Mouse (Mus musculus) spleen, postnatal 36 days (tissue): ENCODE results near the gene Mt1.

ENCODE experiments used
- DNase-seq, 2 experiments: peaks; one replicate each; pipeline ENCODE4 v3.0.0; 2022; ENCODE audit warnings: low spot score in 2 of 2, mixed read lengths in 1 of 2

Mt1 gene

DNA sequence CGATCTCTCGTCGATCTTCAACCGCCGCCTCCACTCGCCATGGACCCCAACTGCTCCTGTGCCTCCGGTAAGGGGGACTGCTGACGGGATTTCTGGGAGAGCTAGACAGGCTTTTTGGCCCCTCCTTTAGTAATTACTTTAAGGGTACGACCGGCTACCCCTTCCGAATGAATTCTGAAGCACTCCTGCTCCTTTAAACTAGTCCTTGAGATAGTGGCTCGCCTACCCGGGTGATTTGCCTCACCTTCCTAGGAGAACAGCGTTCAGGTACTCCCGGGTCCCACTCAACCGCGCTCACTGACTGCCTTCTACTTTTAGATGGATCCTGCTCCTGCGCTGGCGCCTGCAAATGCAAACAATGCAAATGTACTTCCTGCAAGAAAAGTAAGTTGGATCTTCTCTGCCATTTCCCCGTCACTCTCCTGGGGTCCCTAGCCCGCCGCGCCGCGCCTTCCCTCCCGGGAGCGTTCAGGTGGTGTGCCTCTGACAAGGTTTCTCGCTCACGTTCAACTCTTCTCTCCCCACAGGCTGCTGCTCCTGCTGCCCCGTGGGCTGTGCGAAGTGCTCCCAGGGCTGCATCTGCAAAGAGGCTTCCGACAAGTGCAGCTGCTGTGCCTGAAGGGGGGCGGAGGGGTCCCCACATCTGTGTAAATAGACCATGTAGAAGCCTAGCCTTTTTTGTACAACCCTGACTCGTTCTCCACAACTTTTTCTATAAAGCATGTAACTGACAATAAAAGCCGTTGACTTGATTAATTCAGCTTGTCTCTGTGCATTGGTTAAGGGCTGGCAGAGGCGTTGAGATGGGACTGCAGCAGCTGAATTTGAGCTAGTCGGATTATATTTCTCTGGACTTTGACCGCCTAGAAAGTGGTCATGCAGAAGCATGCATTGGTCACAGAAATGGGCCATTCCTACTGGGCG is 5.8 kb upstream of the Mt1 start:
- no peak for DNase-seq

DNA sequence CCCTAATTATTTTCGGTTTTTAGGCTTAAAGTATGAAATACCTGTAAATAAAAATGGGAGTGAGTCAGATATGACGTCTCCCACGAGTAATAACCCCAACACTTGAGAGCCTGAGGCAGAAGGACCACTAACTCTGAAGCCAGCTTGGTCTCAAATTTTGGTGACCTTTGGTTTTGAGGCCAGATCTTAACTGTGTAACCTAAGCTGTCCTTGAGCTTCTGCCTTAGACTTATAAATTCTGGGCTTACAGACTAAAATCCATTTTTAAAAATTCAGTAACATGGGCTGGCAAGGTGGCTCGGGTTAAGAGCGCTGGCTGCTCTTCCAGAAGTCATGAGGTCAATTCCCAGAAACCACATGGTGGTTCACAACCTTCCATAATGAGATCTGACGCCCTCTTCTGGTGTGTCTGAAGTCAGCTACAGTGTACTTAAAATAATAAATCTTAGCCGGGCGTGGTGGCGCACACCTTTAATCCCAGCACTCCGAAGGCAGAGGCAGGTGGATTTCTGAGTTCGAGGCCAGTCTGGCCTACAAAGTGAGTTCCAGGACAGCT is 5.0 kb upstream of the Mt1 start:
- no peak for DNase-seq

DNA sequence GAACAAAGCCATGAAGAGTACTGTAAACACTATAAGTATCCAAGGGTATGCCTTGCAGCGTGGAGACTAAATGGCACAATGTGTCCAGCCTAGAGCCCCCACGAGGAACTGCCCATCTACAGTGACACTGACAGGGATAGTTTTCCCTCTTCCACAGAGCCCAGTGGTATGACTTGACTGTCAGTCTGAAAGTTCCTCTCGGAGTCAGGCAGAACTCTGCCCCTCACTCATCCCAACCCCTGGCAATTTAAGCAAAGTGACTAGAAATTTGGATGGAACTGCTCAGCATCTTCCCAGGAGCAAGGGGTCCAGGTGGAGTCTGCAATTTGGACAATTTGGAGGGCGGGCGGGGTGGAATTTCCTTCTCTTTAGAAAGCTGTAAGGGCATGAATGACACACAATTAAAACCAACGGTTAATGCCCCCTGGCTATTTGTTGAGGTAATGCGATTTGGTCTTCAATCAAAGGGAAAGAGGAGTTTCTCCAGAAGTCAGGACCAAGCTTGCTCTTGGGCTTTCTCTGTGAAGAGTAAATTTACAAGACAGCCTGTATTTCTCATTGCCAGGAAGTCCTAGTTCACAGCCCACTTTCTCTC is 4.2 kb upstream of the Mt1 start:
- DNase-seq: no peak

DNA sequence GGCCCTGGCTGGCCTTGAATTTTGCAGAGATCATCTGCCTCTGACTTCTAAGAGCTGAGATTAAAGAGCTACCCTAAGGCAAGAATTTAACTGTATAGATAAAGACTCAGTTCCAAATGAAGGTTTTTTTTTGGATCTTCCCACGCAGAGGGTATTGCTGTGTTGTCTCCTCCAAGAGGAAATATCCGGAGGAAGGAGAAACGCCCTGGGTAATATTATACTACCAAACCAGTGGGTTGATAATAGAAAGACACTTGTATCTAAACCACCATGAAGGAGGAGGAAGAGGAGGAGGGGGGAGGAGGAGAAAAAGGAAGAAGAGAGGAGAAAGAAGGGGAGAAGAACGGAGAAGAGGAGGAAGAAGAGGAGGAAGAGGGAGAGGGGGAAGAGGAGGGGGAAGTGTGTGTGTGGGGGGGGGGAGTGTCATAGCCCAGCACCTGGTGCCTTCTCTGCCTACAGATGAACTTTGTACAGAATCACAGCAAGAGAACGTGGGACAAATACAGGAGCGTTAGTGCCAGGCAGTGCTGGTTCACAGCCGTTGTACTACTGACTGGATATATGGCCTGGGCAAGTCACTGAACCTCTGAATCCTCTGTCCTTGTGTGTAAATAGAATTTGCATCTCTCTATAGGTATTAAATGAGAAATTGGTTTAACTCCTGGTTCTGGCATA is 1.0 kb upstream of the Mt1 start:
- no peak for DNase-seq

DNA sequence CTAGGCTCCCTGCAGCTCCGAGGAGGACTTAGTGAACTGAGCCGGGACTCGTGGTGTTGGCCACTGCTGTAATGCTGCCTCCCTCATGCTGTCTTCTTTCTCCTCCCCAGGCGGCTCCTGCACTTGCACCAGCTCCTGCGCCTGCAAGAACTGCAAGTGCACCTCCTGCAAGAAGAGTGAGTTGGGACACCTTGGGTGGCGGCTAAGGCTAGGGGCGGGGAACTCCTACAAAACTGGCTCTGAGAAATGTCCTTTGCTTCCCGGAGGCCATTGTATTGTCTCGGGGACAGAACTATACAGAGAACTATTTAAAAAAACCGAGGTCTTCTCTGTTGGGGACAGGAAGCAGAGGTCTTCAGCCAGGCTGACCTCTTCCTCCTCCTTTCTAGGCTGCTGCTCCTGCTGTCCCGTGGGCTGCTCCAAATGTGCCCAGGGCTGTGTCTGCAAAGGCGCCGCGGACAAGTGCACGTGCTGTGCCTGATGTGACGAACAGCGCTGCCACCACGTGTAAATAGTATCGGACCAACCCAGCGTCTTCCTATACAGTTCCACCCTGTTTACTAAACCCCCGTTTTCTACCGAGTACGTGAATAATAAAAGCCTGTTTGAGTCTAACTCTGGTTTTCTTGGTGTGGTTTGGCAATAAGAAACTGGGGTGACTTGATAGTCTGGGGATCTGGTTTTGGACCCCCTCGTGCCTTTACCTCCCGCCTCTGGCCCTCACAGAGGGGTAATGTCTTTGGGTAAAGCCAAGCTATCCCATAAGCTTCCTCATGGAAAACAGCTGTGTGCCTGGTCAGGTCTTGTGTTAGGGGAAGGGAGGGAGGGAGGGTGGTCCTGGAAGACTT is 1.1 kb downstream of the Mt1 start:
- DNase-seq: no peak

DNA sequence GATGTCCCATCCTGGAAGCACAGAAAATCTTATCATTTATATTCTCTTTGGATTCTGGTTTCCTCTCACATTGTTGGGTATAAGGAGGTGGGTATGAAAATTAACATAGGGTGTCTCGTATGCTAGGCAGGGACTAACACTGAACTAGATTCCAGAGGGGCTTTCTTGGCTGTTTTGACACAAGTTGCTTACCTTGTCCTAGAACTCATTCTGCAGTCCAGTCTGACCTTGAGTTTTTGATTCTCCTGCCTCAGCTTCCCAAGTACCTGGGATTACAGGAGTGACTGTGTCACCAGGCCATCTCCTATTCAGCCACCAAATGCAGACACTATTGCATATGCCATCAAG is 1.7 kb downstream of the Mt1 start:
- DNase-seq: no peak

DNA sequence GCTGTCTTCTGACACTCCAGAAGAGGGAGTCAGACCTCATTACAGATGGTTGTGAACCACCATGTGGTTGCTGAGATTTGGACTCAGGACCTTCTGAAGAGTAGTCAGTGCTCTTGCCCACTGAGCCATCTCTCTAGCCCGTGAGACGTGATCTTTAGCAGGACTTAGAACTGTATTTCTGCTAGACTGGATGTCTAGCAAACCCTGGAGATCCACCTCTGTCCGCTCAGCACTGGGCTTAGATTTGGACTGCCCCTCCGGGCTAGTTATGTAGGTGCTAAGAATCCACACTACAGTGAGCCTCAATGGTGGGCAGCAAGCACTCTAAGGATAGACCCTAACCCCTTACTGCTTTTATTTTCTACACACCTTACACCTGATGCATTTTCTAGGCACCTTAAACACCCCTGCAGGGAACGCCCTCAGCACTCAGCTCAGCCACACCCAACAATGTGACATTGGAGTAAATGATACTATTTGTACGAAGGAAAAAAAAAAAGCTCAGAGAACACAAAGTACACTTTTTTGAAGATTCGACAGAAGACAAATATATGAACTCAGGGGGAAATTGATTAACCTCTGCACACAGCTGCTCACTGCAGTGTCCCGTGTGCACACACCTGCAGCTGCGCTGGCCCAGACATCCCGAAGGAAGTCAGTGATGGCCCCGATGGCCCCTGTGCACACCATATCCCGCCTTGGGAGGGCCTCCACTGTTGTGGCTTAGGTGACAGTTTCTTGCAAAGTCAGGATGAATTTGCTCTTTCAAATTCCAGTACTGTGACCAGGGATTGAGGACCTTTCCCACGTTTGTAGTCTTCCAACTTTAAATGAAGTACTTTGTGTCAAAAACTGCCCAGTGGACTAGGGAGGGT is 3.4 kb downstream of the Mt1 start:
- no peak for DNase-seq

DNA sequence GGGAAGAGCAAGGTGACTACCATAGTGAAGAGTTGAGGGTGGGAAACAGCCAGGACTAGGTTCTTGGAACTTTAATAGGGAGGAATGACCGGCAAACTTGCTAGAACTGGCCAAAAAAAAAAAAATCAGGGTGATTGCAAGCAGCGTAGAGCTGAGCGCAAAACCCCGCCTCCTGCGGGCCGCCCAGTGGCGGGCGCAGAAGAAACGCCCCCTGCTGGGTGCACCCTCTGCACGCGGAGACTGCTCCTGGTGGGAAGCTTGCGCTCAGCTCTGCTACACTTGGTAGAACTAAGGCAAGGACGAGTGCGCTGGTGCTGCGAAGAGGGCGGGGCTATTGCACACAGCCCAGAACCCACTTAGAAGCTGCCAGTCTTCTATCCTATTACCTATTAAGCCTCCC is 4.2 kb downstream of the Mt1 start:
- peak; percentile 61 to 63 for DNase-seq

DNA sequence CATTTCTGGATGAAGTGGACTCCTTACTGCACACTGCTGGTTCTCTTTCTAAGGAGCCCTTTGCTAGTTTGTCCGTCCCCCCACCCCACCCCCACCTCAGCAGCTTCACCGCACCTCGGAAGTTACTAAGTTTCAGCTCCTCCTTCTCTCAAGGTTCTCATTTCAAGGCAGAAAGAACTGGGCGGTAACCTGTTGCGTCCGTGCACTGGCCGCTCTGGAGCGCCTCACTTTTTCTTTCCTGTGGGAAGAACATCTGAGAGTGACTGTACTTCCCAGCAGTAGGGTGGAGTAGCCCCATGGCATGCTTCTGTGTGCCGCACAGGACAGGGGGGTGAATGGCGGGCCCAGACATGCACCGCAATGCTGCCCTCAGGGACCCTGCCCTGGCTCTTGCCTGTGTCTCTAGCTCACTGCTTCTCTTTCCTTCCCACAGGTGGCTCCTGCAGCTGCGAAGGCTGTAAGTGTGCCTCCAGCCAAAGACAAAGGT is 5.5 kb downstream of the Mt1 start:
- DNase-seq: no peak

DNA sequence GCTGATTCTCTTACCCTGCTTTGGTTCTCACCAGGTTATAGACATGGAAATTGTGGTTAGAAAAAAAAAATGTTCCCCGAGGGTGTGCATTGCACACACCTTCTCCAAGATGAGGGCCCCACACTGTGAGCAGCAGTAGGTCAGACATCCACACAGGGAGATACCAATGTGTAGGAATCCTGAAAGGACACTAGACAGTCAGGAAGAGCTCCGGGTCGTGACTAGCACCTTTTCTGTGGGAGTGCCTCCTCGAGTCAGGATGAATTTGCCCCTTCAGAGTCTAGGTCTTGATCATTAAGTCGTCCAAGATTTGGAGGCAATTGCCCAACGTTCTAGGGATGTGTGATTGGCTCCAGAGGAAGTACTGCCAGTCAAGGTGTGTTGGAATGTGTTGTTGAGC is 6.9 kb downstream of the Mt1 start:
- DNase-seq: no peak

DNA sequence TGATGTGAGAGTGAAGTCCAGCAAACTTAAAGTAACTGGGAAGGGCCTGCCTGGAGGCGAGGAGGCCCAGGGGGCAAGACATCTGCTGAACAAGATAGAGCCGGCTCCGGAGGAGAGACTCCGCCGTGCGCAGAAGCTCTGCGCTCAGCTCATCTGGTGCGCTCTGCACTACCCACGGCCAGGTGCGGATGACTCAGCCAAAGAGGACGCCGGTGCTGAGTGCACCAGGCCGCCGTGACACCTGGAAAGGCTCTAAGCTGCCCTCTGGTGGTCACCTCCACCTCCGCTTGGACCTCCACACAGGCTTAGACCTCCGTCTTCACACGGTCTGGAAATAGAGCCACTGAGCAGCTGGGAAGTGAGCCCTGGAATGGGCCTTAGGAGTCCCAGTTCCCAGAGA is 7.7 kb downstream of the Mt1 start:
- DNase-seq: peak; percentile 56 to 57

DNA sequence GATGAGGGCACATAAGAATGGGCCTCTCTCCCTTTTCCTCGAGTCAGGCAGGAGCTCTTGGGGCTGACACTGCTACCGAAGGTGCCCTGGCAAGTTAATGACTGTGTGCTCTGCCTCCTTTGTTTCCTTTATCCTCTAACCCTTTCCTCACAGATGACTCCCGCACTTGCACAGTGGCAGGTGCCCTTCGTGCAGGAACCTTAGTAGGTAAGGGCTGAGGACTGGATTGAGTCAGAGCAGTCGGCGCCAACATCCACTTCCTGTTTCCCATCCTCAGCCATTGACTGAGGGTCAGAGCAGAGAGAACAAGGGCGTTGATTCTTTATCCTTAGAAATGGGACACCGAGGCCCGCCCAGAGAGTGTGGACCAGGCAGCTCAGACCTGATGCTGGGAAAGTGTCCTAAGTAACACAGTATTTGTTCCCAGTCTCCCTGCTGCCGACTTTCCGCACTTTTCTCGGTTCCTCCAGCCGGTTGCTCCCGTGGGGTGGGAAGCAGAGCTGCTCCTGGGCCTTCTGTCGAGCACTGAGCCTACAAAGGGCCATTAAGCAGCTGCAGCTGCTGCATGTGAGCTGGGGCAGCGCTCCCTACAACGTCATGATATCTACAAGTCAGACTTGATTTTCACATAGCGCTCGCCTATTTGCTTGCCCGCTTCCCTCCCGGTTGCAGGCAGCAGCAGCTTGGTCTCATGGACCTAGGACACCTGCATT is 8.6 kb downstream of the Mt1 start:
- DNase-seq: no peak

DNA sequence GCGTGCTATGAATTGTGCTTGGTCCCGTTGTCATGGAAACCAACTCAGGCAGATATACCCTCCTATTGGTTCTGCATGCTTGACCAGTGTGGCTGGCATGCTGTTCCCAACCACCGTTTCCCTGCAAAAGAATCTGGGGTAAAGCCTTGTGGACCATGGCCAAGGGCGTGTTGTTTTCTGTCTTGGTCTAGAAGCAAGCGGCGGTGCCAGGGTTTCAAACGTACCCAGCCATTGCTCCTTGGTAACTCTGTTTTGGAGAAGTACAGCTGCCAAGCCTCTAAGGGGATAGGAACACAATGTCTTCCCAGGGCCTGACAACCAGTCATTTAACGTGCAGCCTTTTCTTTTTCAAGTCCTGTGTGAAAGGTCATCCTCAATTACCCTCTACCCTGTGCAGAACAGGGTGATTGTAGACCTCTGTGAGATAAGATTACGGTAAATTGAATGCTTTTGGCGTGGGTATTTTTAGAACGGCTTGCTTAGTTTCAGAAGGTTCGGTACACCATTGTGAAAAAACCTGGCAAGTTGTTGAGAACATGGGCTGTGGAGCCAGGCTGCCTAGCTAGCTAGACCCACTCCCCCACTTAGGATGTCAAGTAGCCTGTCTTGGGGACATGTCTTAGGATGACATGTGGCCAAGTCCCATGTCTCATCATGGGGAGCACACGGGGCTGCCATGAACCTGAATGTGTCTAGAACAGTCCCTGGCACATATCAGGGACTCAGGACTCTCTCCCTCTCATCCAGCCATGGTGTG is 10.6 kb downstream of the Mt1 start:
- no peak for DNase-seq

DNA sequence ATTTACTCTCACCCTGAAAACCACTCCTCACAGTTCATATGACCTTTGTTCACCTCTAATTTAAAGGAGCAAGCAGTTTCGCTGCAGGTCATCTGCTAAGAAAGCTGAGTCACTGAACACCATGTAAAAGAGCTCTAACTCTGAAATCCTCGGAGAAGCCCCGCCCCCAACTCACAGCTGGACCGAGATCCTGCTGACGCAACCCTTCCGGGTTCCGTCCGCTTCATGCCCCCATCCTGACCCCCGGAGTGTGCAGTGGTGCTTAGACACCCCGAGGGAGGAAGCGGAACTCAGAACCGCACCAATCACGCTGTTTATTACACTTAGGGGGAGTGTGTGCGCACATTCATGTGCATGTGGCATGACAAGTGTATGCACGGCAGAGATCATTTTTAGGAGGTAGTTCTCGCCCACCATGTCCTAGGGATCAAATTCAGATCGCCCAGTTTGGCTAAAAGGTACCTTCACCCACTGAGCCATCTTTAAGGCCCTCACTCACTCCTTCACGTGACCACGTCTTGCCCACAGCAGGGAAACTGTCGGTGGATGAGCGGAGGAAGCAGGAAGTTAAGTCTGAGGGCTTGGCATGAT is 12.3 kb downstream of the Mt1 start:
- peak; percentile 82 to 84 for DNase-seq

DNA sequence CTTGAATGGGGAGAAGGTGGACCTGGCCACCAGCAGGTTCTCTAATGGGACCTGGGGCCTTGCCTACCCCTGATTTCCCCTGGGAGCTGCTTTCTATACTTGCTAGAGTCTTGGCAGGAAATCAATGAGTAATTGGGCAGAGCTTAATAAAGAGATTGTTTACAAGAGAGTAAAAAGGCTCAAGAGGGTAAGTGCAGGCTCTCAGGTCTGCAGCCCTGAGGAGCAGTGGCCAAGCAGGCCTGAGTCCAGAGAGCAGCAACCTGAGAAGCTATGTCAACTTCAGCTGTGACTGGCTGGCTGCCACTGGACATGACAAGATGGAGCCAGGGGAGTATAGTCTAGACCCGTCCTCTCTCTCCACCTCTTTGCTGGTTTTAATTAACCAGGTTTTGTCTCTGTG is 14.0 kb downstream of the Mt1 start:
- DNase-seq: no peak

DNA sequence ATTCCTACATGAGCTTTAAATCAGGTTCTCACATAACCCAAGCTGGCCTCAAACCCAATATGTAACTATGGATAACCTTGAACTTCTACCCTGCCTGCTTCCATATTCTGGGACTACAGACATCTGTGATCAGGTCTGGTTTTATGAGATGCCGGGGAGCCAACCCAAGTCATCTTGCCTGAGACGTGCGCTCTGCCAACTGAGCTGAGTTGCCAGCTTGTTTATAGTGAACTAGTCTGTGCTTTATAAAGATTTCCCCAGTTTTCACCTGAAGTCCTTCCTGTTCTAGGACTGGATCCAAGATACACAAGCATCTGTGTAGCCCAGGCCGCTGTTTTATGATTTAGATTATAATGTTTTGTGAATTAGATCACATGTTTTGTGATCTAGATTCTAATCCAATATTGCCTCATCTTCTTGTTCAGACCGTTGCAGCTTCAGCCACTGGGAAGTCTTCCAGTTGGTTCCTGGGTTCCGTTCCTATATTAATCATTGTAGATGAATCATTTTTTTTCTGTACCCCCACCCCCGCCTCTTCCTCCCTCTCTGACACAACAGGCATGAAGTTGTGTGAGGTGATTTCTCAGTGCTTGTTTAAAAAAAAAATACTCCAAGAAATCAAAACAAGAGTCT is 15.8 kb downstream of the Mt1 start:
- DNase-seq: no peak

DNA sequence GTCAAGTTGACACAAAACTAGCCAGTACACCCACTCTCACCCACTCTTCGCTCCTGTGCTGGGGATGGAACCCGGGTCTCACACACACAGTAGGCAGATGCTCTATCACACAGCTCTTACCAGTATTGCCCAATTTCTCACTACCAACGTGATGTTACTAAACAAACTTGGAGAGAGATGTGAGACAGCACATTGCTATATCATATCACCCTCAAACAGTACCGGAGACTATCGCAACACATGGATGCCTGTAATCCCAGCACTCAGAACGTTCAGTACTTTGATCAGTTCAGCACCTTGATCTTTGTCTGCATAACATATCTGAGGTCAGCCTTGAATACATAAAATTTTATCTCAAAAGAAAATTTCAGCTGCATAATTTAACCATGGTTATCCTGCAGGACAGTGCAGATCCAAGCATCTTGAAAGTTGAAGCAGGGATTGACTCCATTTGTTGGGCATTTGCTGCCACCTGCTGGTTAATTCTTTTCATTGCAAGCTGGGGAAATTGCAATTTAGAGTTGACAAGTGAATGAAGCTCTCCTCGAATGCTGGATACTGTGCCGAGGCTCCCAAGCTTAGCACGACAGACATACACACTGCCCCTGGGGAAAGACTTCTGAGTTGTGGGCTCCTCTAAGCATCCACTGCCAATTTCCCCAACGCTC is 20.5 kb downstream of the Mt1 start:
- DNase-seq: peak; percentile 29 to 49

DNA sequence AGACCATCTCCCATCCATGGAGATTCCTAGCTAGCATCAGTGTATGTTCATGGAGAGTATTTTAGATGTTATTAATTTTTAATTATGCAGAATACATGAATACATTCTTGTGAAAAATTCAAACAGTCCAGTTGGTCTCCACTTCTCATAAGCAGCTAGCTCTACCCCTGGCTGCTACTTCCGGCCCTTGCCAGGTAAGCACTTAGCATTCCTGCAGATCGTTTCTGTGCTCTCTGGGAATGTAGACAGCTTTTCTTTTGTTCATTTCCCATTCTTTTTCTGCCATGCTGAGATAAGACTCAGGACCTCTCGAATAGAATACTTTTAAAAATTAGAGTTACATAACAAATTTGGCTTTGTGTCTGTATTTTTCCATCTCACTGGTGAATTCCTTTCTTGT is 25.2 kb downstream of the Mt1 start:
- no peak for DNase-seq
